Mouse (Mus musculus) forebrain, embryonic 13.5 days (tissue): Measurements from ENCODE around the gene Knop1. TPM values are rescaled to one million over a fixed set of nuclear protein-coding genes. Genes with fewer than 3 reads are reported as not detected.

Experiments
- polyA plus RNA-seq: library from polyadenylated mRNA; unstranded; fragments of >200 nt; fragmentation: Nextera tagmentation; extraction: Ambion mirVana; gene quantifications from 2 replicates; pipeline ENCODE4 v1.2.1, GENCODE M21; 2015

Gene Knop1
- polyA plus RNA-seq, 1 experiment from 2014 or later = 133 TPM

Other genes with a start within 250 kb of the Knop1 start
- 126 and 131 TPM in 2 replicates for gene Gde1, start 150.5 kb downstream of the Knop1 start, polyA plus RNA-seq
- 33.0 and 42.9 TPM in 2 replicates for gene Ccp110, start 143.7 kb downstream of the Knop1 start, polyA plus RNA-seq
- gene Vps35l, start 116.0 kb downstream of the Knop1 start, polyA plus RNA-seq = 78.8 and 84.2 TPM in 2 replicates
- gene Iqck, start 502 bp downstream of the Knop1 start, polyA plus RNA-seq = 3.1 and 3.2 TPM in 2 replicates
- gene Gprc5b, start 139.0 kb upstream of the Knop1 start, polyA plus RNA-seq = 8.4 and 9.7 TPM in 2 replicates